Mouse (Mus musculus) layer of hippocampus, adult 8-10 months (tissue): ENCODE measurements around the gene Gm49510. TPM values are rescaled to one million over a fixed set of nuclear protein-coding genes. Genes with fewer than 3 reads are reported as not detected.

Experiments
- DNase-seq, 2 experiments: peaks; one replicate each; pipeline ENCODE4 v3.0.0; 2022; ENCODE audit warnings: low spot score in 2 of 2
- total RNA-seq, 4 experiments: library from RNA; stranded (reverse); gene quantifications; 2 replicates each; pipeline ENCODE4 v1.2.4; 2022

The Gm49510 gene
- total RNA-seq = 1 to 10 TPM in 1 of 4 experiments, under 1 TPM in 2, not detected in 1; 0.34 to 1.2 (median 0.38) TPM

DNA sequence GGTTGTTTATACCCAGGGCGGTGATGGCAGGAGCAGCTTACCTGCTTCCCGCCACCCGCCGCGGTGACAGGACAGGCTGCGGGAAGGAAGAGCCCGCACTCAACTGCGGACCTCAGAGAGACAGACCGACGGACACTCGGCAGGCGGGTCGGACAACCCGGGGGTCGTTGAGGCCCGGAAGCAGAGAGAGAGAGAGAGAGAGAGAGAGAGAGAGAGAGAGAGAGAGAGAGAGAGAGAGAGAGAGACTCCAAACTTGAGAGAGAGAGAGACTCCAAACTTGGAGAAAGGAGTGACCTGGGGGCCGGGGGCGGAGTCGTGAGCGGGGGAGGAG is at the start of gene Gm49510:
Gene Gm49510, plus strand, starts transcription at position 259 of the 331 bp plus-strand sequence.
- DNase-seq = no peak

DNA sequence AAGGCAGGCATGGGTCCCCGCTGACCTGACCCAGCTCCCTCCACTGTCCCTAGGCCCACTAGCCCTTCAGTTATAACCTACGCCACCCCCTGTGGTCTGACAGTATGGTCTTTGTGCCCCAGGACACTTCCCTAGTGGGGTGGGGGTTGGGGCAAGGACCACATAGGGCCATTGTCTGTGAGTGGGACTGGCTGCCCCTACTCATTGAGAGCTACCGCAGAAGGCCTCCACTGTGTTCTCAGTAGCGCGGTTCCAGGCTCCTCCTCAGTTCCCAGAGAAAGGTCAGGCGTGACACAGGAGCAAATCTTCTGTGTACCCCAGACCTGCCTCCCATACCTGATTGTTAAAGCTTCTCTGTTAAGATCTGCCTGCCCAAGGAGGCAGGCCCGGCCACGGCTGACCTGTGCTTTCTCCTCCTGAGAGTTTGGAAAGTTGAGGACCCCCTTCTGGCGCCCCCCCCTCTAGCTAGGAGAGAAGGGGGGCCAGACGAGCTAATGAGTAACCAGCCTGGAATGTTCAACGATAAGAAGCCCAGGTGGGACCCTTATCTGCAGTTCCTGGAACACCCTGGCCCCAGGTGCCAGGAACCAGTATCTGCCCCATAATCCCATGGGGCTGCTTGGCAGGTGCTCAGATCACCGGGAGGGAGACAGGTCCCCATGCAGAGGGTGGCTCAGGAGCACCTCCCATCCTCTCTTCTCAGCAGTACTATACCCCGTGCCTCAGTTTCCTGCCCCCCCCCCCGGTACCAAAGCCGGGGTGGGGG is 49.2 kb upstream of the Gm49510 start:
- DNase-seq = peak; percentile 49 to 63

- no peak for DNase-seq
Measured at GRCm38 (mm10) chr15:78850944-78851343, 48.5 kb upstream of the Gm49510 start.

- peak; percentile 83 to 93 for DNase-seq
Measured at GRCm38 (mm10) chr15:78851505-78852153, 47.8 kb upstream of the Gm49510 start.

DNA sequence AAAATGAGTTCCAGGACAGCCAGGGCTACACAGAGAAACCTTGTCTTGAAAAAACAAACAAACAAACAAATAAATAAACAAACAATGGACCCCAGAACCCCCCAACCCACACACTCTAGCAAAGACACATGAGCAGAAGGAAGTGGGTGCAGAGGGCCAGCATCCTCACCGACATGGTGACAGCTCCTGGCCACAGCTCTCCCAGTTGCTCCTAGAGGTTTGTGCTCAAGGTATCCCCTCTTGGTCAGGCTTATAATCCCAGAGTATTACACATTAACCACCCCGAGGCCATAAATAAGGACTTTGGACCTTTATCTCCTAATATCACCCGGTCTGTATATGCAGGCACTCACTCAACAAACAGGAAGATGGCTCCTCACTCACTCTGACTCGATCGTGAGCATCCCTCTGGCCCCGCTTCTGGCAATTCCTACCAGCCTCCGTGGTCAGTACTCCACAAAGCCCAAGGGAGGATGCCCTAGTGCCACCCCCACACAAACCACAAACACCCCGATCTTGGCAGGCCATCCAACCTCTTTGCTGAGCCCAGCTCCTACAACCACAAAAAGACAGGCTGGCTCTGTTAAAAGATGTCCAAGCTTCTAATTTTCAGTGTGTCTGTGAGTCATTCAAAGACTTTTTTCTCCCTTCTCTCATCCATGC is 44.0 kb upstream of the Gm49510 start, which contains the start of gene Lgals2:
Gene Lgals2, minus strand, starts transcription at position 227 of the 663 bp plus-strand sequence.
- DNase-seq = no peak

DNA sequence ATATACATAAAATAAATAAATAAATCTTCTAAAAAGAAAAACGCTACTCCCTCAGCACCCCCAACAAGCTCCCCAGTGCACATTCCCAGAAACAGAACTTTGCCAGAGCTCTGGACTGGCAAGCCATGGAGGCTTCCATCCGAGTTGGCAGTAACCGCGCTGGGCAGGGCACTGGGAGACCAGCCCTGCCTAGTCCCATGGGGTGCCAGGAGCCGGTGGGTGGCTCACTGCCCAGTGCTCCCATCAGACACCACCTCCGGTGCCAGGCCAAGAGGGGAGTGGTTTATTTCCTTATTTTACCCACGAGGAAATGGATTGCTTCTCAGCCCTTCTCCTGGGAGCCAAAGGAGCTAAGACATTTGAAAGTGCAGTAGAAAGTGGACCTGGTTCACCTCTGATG is 42.5 kb upstream of the Gm49510 start:
- DNase-seq = peak in 1 of 2 experiments; percentile 70

DNA sequence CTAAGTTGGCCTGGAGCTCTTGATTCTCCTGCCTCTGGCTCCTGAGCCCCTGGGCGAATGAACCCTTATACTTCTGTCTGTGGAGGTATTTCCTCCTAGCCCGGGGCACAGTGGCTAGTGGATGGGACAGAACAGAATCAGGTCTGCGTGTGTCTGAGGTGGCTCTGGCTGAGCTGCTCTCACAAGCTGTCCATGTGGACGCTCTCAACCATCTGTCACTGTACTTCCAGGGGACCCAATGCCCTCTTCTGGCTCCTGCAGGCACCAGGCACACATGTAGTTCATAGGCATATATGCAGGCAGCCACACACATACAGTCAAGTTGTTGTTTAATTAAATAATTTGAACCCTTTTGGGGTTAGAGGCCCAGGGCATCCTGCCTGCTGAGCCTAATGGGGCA is 40.2 kb upstream of the Gm49510 start:
- no peak for DNase-seq

- no peak for DNase-seq
Measured at GRCm38 (mm10) chr15:78859714-78860113, 39.8 kb upstream of the Gm49510 start.

GRCm38 (mm10) chr15:78862280-78862679 is 37.2 kb upstream of the Gm49510 start:
- DNase-seq = no peak

DNA sequence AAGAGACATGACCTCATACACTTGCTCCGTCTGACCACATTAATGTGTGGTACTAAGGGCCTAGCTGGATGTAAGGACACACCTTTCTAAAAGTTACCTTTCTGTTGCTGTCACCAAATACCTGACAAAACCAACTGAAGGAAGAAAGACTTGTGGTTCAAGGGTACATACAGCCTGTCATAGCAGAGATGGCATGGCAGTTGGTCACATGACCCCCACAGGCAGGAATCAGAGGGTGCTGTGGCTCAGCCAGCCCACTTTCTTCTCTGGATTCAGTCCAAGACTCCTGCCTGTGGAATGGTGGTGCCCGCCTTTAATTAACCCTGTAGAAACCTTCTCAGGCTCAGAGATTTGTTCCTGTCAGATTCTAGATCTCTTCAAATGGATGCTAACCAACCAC is 36.3 kb upstream of the Gm49510 start:
- no peak for DNase-seq

- no peak for DNase-seq
Measured at GRCm38 (mm10) chr15:78863852-78864253, 35.6 kb upstream of the Gm49510 start.

DNA sequence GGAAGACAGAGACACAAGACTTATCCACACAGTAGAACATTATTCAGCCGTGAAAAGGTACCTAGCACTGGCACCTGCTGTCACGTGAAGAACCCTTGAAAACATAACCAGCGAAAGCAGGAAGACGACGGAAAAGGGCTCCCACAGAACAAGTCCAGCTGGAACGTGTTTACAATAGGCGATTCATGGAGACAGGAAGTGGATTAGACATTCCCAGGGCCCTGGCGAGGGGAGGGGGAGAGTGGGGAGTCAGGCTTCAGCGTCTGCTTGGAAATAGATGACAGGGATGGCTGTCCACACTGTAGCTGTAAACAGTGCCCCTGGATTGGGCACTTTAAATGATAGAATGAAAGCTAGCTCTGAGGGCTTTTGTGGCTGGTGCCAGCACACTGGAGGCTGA is 31.1 kb upstream of the Gm49510 start:
- DNase-seq = no peak

- DNase-seq = no peak
Measured at GRCm38 (mm10) chr15:78868826-78869233, 30.6 kb upstream of the Gm49510 start.

GRCm38 (mm10) chr15:78869775-78870174 is 29.7 kb upstream of the Gm49510 start:
- peak in 1 of 2 experiments; percentile 50 for DNase-seq

GRCm38 (mm10) chr15:78872021-78872608 is 27.4 kb upstream of the Gm49510 start:
- DNase-seq = no peak

- DNase-seq = no peak
Measured at GRCm38 (mm10) chr15:78873803-78874435, 25.5 kb upstream of the Gm49510 start.

DNA sequence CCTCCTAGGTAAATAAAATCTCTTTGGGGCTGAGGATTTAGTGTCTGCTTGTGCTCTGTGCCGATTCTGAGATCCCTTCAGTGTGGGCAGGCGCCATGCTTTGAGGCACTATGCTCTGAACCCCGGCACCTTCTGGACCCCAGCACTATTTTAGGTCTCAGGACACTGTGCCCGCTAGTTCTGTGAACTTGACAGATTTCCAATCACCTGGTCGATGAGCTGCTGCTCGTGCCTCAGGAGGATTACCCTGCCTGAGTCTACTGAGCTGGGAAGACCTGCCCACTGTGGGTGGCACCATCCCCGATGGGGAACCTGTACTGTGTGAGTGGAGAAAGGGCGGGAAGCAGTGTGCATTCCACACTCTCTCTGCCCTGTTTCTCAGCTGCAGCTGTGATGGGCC is 24.5 kb upstream of the Gm49510 start:
- DNase-seq = no peak

DNA sequence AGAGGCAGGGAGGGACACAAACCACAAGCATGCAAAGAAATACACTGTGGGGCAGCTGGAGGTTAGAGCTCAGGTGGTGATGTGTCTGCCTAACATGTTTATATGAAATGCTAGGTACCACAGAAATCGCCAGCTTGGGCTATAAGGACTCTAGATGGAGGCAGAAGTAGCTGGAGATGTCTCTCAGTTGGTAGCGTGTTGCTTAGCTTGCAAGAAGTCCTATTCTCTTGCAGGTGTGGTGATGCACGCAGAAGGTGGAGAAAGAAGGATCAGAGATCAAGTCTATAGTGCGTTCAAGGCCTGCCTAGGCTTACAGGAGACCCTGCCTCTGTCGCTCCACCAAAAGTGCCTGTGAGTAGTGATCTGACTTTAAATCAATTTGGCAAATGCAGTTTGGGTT is 23.9 kb upstream of the Gm49510 start:
- no peak for DNase-seq

- peak; percentile 72 to 79 for DNase-seq
Measured at GRCm38 (mm10) chr15:78876258-78876696, 23.2 kb upstream of the Gm49510 start.

DNA sequence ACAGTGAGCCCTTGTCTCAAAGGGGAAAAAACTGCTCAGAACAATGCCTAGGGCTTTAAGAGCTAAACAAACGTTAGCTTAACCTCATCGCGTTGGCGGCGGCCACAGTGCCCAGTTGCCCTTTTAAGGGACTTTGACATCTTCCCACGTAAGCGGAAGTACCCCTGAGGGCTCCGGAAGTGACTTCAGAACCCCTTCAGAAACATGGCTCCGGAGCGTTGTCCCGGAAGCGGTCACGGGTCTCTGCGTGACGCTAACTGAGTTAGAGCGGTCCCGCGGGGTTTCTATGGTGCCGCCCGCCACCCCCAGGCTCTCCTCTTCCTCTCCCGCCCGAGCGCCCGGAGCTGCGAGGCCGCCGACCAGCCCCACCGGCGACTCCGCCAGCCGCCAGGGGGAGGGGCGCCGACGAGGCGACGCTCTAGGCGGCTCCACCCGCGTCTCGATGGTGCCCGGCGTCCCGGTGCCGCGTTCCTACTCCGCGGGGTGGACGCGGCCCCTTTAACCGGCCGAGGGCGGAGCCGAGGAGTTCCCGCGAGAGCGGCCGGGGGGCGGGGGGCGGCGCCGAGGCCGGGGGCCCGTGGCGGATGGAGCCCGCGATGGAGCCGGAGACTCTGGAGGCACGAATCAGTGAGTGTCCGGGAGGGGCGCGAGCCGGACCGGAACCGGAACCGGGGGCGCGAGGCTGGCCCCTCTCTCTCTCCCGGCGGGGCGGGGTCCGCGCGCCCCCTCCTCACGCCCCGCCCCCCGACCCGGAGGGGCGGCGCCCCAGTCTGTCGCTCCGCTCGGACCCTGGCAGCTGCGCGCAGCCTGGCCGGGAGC is 22.3 kb upstream of the Gm49510 start, which contains the start of gene Gga1:
Gene Gga1, plus strand, starts transcription at position 200 of the 819 bp plus-strand sequence.
- DNase-seq = peak; percentile 96 to 97
